Mouse (Mus musculus): Measurements from ENCODE around the gene Pnn.

Gene Pnn

DNA sequence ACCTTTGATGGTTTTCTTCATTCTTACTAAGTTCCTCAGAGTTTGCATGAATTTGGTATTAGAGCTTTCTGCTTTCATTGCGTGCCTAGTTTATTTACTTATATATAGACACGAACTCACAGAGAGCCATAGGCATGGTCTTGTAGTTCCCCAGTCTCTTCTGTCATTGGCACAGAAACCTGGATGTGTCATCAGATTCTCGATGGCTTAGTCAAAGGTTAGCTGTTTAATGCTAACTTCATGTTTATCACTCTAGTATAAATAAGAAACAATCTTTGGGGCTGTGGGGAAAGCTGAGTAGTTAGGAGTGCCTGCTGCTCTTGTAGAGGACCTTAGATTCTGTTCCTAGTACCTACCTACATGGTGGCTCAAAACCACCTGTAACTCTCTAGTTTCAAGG is 10.3 kb downstream of the Pnn start:
- no peak for DNase-seq

- no peak for DNase-seq
Measured at GRCm38 (mm10) chr12:59077883-59078282, 11.2 kb downstream of the Pnn start.

DNA sequence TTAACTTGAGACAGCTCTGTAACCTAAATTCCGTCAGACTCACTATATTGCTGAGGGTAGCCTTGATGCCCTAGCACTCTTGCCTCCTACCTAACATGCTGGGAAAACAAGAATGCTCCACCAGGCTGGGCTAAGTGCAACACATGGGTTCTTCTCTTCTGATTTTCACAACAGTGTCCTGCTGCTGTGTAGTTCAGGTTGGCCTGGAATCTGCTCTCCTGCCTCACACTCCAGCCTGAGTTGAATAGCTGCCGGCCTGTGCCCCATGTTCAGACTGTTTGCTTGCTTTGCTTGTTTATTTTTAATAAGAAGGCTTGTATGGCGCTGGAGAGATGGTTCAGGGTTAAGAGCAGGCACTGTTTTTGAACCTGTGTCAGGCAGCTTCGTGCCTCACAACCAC is 13.8 kb downstream of the Pnn start:
- no peak for DNase-seq

DNA sequence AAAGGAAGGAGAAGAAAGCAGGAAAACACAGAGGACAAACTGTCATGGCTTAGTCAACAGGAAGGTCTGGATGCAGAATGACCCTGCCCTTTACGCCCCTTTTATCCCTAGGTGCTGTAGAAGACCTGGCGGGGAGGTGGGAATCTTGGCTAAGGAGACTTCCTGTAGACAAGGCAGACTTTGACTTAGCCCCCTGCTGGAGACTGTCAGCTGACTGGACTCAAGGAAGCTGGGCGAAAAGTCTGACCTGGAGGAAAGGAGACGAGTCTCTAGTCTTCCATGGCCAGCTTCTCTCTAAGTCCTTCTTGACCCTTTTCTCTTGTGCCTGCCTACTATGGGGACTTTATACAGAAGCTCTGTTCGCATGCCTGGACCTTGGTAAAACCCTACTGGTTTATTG is 17.8 kb downstream of the Pnn start:
- DNase-seq, result no peak

- DNase-seq, result no peak
Measured at GRCm38 (mm10) chr12:59086171-59086570, 19.5 kb downstream of the Pnn start.

- no peak for DNase-seq
Measured at GRCm38 (mm10) chr12:59093543-59093942, 26.9 kb downstream of the Pnn start.

DNA sequence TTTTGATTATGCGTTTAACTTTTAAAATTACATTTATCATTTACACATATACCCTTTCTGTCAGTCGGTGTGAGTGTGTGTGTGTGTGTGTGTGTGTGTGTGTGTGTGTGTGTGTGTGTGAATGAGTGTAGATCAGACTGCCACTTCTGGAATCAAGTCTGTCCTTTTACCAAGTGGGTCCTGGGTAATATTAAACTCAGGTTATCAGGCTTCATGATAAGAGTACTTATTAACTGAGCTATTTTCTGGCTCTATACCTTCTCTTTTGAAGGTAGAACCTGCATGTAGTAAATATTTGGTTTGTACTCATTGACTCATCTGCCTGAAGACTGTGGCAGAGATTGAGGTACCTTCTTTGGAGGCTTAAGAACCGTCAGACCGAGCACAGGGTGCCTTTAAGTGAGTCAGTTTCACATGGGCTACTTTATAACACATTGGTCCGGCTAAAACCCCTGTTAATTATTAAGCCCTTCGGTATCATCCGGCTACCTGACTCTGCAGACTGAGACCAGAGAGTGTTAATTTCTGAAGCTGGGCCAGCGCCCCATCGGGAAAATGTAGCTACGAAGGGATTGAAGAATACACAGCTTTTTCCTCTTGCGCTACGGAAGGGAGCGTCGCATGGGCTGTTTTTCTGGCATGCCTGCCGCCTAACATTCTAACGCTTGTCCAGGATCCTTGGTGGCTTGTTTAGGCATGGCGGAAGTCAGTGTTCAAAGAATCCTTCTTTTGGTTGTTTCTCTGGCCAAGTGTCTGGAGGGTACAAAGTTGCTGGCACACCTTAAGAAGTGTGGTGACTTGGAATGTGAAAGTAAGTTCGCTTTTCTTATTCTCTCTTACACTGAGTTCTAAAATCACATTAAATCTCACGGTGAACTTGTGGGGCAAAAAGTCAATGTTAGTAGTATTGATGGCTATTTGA is 28.7 kb downstream of the Pnn start, which contains the start of gene Mia2:
Mia2 (plus strand) TSS at position 696 of the 922 bp plus-strand sequence.
- no peak for DNase-seq

GRCm38 (mm10) chr12:59104771-59105170 is 38.1 kb downstream of the Pnn start:
- DNase-seq, result no peak

- no peak for DNase-seq
Measured at GRCm38 (mm10) chr12:59105914-59106313, 39.2 kb downstream of the Pnn start.

DNA sequence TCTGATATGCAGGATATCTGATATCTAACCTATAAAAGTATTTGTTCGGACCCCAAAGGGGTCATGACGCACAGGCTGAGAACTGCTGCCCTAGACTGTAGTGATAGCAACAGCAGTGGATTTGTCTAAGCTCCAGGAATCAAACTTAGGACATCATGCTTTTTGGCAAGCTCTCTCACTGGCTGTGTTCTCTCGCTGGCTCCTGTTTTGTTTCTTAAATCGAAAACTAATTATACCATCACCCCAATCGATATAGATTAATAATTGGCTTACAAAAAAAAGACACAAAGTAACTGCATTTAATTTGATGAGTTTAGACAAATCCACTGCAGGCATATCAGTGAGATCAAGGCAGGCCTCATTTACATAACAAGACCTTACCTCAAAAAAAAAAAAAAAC is 39.8 kb downstream of the Pnn start:
- DNase-seq, result no peak

- no peak for DNase-seq
Measured at GRCm38 (mm10) chr12:59107926-59108325, 41.2 kb downstream of the Pnn start.

GRCm38 (mm10) chr12:59117184-59117583 is 50.5 kb downstream of the Pnn start:
- peak; percentile 11 for DNase-seq

Data from right cerebral cortex, postnatal 25 days (tissue).